Mouse (Mus musculus) splenic B cell, adult 2 months (primary cell): Measurements from ENCODE around the gene Maml3.

Experiments used
- DNase-seq: peaks from one replicate; pipeline ENCODE4 v3.0.0-alpha.2; 2011; ENCODE audit warnings: low read depth, low spot score
- H3K27me3 ChIP-seq: 2 replicates; pipeline ENCODE4 v1.6.1; 2012; ENCODE audit warnings: mild to moderate bottlenecking, low read length, moderate library complexity, mixed read lengths; ENCODE audit not compliant: control insufficient read depth, poor library complexity, insufficient read depth, severe bottlenecking
- H3K36me3 ChIP-seq: 2 replicates; pipeline ENCODE4 v1.6.1; 2012; ENCODE audit warnings: mild to moderate bottlenecking, low read length, moderate library complexity, mixed read lengths; ENCODE audit not compliant: control insufficient read depth, poor library complexity, insufficient read depth, severe bottlenecking

Maml3 gene

GRCm38 (mm10) chr3:51830821-51831429 is 274.0 kb downstream of the Maml3 start:
- Histone ChIP-seq H3K27me3 (no peaks in the 10 kb centered on the region), H3K36me3 (no peaks in the 10 kb centered on the region)
- no peak for DNase-seq

GRCm38 (mm10) chr3:51825530-51825929 is 279.3 kb downstream of the Maml3 start:
- no peaks in the 10 kb centered on the region for H3K27me3 ChIP-seq
- DNase-seq = no peak
- no peaks in the 10 kb centered on the region for H3K36me3 ChIP-seq

- Histone ChIP-seq H3K36me3 (no peaks in the 10 kb centered on the region), H3K27me3 (no peaks in the 10 kb centered on the region)
- no peak for DNase-seq
These were observed 280.4 kb downstream of the Maml3 start for GRCm38 (mm10) chr3:51824506-51824905.

- no peak for DNase-seq
- no peaks in the 10 kb centered on the region for H3K36me3 ChIP-seq
- H3K27me3 ChIP-seq = no peaks in the 10 kb centered on the region
These were observed 283.3 kb downstream of the Maml3 start for GRCm38 (mm10) chr3:51821551-51821950.

- H3K27me3 ChIP-seq = no peaks in the 10 kb centered on the region
- no peak for DNase-seq
- H3K36me3 ChIP-seq = no peaks in the 10 kb centered on the region
These were observed 285.8 kb downstream of the Maml3 start for GRCm38 (mm10) chr3:51819109-51819508.

- Histone ChIP-seq H3K36me3 (no peaks in the 10 kb centered on the region), H3K27me3 (no peaks in the 10 kb centered on the region)
- DNase-seq = no peak
These were observed 287.0 kb downstream of the Maml3 start for GRCm38 (mm10) chr3:51817919-51818318.

GRCm38 (mm10) chr3:51817329-51817728 is 287.5 kb downstream of the Maml3 start:
- DNase-seq = no peak

GRCm38 (mm10) chr3:51816517-51817285 is 288.2 kb downstream of the Maml3 start:
- DNase-seq = no peak
- no peaks in the 10 kb centered on the region for H3K36me3 ChIP-seq
- no peaks in the 10 kb centered on the region for H3K27me3 ChIP-seq

More at GRCm38 (mm10) chr3:51817329-51817728, 287.5 kb downstream of the Maml3 start:
- Histone ChIP-seq H3K36me3 (no peaks in the 10 kb centered on the region), H3K27me3 (no peaks in the 10 kb centered on the region)

GRCm38 (mm10) chr3:51814073-51814472 is 290.8 kb downstream of the Maml3 start:
- no peaks in the 10 kb centered on the region for H3K36me3 ChIP-seq
- H3K27me3 ChIP-seq = no peaks in the 10 kb centered on the region
- no peak for DNase-seq

- DNase-seq = no peak
- Histone ChIP-seq H3K36me3 (no peaks in the 10 kb centered on the region), H3K27me3 (no peaks in the 10 kb centered on the region)
These were observed 291.7 kb downstream of the Maml3 start for GRCm38 (mm10) chr3:51813186-51813585.

- H3K36me3 ChIP-seq = no peaks in the 10 kb centered on the region
- no peaks in the 10 kb centered on the region for H3K27me3 ChIP-seq
- DNase-seq = no peak
These were observed 294.1 kb downstream of the Maml3 start for GRCm38 (mm10) chr3:51810731-51811130.

- H3K27me3 ChIP-seq = no peaks in the 10 kb centered on the region
These were observed 295.1 kb downstream of the Maml3 start for GRCm38 (mm10) chr3:51809822-51810221.

GRCm38 (mm10) chr3:51807981-51808870 is 296.6 kb downstream of the Maml3 start:
- Histone ChIP-seq H3K36me3 (no peaks in the 10 kb centered on the region), H3K27me3 (no peaks in the 10 kb centered on the region)
- DNase-seq = no peak

More at GRCm38 (mm10) chr3:51809822-51810221, 295.1 kb downstream of the Maml3 start:
- no peaks in the 10 kb centered on the region for H3K36me3 ChIP-seq
- no peak for DNase-seq

GRCm38 (mm10) chr3:51805488-51806318 is 299.2 kb downstream of the Maml3 start:
- no peak for DNase-seq
- no peaks in the 10 kb centered on the region for H3K36me3 ChIP-seq
- no peaks in the 10 kb centered on the region for H3K27me3 ChIP-seq
